Mouse (Mus musculus): ENCODE data around the gene Olfr1378. TPM values are rescaled to one million over a fixed set of nuclear protein-coding genes. Genes with fewer than 3 reads are reported as not detected.

The Olfr1378 gene
- not detected in 2 replicates for polyA plus RNA-seq (2012; ENCODE audit: insufficient read depth, insufficient read length, missing spikeins)

DNA sequence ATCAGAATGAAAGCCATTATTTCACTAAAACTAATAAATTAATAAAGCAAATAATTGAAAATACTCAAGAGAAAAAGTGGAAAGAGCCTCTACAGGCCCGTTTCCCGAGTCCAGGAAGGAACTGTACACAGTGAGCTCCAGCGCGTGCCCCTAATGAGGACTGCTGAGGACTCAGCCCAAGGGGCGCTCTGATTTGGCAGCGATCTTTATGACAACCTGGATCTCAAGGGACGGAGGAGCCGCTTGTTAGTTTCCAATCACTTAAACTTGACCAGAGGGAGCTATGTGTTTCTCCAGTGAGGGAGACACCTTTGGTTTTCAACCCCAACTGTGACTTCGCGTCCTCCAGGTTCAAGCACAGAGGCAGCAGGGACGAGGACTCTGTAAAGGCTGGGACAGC is at the start of gene Olfr1378:
Gene Olfr1378 (plus strand): TSS at position 301 of the 400 bp plus-strand sequence.
- Histone ChIP-seq H3K4me1 (ENCODE audit: control insufficient read depth, insufficient read depth, insufficient read length, low read length) (peaks cover 2% of the 10 kb centered on the region; the same call in 1 of the 2 replicates), H3K4me3 (ENCODE audit: insufficient read depth, low read depth, low read length) (no peak within 1 kb of the TSS)

DNA sequence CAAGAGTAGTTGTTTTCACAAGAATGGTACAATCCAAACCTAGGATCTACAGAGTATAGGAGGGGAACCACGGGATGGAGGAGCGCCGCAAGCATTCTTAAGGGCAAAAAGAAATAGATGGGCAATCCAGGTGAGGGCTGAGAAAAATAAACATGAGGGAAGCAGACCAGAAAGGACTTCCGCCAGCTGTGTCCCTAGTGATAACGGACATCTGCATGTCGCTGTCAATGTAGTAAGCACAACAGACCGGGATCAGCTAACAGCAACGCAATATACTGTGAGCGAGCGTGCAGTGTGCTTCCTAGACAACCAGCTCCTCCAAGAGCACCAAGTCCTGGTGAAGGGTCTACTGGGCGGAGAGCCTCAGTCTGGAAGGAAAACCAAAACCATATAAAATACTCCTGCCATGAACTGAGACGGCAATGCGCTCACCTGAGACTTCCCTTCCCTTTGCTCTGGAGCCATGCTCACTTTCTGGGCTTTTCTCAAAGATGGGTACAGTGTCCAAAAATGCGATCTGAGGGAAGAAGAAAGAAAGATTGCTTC is 35.8 kb upstream of the Olfr1378 start:
- peak overlapping the region; percentile 93 for H3K4me3 ChIP-seq (ENCODE audit: insufficient read depth, low read depth, low read length)
- no peaks in the 10 kb centered on the region; the same call in 1 of the 2 replicates for H3K4me1 ChIP-seq (ENCODE audit: control insufficient read depth, insufficient read depth, insufficient read length, low read length)
- H3K27ac ChIP-seq (replicated peaks; ENCODE audit: low read depth, low read length), result no peak overlapping the region

More for the DNA sequence above, at the start of gene Olfr1378:
- no peak within 1 kb of the TSS for H3K27ac ChIP-seq (replicated peaks; ENCODE audit: low read depth, low read length)

DNA sequence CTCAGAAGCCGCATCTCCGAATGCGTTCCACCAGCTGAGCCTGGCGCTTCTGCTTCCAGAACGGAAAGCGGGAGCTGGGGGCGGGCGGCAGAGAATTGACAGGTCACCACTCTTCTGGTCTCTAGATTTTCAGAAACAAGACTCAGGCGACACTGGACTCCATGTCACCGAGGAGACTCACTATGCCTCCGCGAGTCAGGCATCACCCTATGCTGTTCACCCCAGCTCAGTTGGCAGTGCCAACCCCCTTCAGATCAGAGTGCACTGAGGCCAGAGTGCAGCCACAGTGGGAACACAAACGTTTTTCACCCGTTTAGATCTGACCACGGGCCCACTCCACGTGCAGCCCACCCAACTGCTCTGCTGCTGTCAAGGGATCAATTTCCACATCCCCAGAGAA is 35.3 kb upstream of the Olfr1378 start:
- H3K4me3 ChIP-seq (ENCODE audit: insufficient read depth, low read depth, low read length), result peak overlapping the region; percentile 93
- peak overlapping the region; percentile 40; the same call in 1 of the 2 replicates for H3K27ac ChIP-seq (replicated peaks; ENCODE audit: low read depth, low read length)
- no peaks in the 10 kb centered on the region; the same call in 1 of the 2 replicates for H3K4me1 ChIP-seq (ENCODE audit: control insufficient read depth, insufficient read depth, insufficient read length, low read length)

GRCm38 (mm10) chr11:50931451-50931866 is 34.9 kb upstream of the Olfr1378 start, which contains the start of gene Zfp354b:
Zfp354b (minus strand) TSS chr11:50931633.
- H3K4me1 ChIP-seq (ENCODE audit: control insufficient read depth, insufficient read depth, insufficient read length, low read length), result no peaks in the 10 kb centered on the region; the same call in 1 of the 2 replicates
- H3K27ac ChIP-seq (replicated peaks; ENCODE audit: low read depth, low read length), result peak within 1 kb of the TSS; percentile 40; the same call in 1 of the 2 replicates
- H3K4me3 ChIP-seq (ENCODE audit: insufficient read depth, low read depth, low read length), result peak within 1 kb of the TSS; percentile 93

DNA sequence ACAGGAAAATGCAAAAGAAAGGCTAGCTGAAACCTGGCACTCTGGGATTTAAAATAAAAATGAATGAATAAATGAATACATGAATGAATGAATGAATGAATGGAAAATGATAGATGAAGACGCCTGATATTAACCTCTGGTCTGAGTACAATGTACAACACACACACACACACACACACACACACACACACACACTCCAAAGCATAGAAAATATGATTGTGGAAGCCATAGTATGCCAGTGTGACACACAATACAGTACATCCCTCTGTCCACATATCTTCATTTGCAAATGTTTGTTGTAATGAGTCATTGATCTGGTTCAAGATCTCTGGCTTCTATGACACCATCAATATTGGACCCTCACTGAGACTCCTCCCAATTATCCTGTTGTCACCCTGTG is 34.3 kb upstream of the Olfr1378 start:
- Histone ChIP-seq H3K4me3 (ENCODE audit: insufficient read depth, low read depth, low read length) (no peak overlapping the region), H3K4me1 (ENCODE audit: control insufficient read depth, insufficient read depth, insufficient read length, low read length) (no peaks in the 10 kb centered on the region; the same call in 1 of the 2 replicates), H3K27ac (replicated peaks; ENCODE audit: low read depth, low read length) (no peak overlapping the region)

GRCm38 (mm10) chr11:50938435-50938834 is 27.9 kb upstream of the Olfr1378 start:
- Histone ChIP-seq H3K4me3 (ENCODE audit: insufficient read depth, low read depth, low read length) (no peak overlapping the region), H3K4me1 (ENCODE audit: control insufficient read depth, insufficient read depth, insufficient read length, low read length) (no peaks in the 10 kb centered on the region), H3K27ac (replicated peaks; ENCODE audit: low read depth, low read length) (no peak overlapping the region)

GRCm38 (mm10) chr11:50939621-50940366 is 26.5 kb upstream of the Olfr1378 start:
- Histone ChIP-seq H3K4me1 (ENCODE audit: control insufficient read depth, insufficient read depth, insufficient read length, low read length) (no peaks in the 10 kb centered on the region), H3K27ac (replicated peaks; ENCODE audit: low read depth, low read length) (no peak overlapping the region), H3K4me3 (ENCODE audit: insufficient read depth, low read depth, low read length) (no peak overlapping the region)

DNA sequence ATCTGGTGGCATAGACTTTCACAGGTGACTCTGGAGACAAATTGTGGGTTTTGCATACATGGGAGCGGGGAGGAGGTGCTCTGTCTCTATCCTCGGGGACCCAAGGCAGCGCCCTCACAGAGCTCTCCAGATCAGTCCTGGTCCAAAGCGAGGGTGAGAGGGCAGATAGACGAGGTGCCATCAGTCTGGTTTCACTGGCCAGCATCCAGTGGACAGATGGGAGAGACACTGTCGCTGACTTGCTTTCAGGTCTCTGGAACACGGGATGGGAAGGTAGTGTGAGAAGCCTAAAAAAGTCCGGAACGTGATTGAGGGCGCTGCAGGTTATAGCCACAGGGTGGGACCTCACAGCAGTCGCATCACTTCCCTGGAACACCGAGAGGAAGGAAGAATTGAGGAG is 23.9 kb upstream of the Olfr1378 start:
- Histone ChIP-seq H3K27ac (replicated peaks; ENCODE audit: low read depth, low read length) (no peak overlapping the region), H3K4me3 (ENCODE audit: insufficient read depth, low read depth, low read length) (no peak overlapping the region), H3K4me1 (ENCODE audit: control insufficient read depth, insufficient read depth, insufficient read length, low read length) (no peaks in the 10 kb centered on the region)

DNA sequence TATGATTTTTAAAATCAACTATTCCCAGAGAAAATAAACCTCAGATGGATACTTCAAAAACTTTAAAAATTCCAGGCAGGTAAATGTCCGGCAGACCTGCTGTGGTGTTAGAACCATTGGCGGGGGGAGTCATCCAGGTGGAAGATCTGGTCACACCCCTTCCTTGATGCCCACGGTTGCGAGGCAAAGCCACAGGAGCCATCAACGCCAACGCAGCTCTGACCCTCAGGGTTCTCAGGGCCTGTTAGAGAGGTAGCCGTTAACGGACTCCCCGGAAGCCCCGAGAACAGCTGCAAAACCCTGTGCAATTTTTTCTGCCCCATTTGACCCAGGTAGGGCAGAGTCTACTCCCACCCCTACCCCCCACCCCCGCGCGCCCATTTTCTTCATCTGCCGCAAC is 22.8 kb upstream of the Olfr1378 start, which contains the start of gene 4933414I15Rik:
Gene 4933414I15Rik (minus strand): TSS at position 260 of the 400 bp plus-strand sequence.
- Histone ChIP-seq H3K4me1 (ENCODE audit: control insufficient read depth, insufficient read depth, insufficient read length, low read length) (no peaks in the 10 kb centered on the region), H3K4me3 (ENCODE audit: insufficient read depth, low read depth, low read length) (no peak within 1 kb of the TSS), H3K27ac (replicated peaks; ENCODE audit: low read depth, low read length) (no peak within 1 kb of the TSS)

DNA sequence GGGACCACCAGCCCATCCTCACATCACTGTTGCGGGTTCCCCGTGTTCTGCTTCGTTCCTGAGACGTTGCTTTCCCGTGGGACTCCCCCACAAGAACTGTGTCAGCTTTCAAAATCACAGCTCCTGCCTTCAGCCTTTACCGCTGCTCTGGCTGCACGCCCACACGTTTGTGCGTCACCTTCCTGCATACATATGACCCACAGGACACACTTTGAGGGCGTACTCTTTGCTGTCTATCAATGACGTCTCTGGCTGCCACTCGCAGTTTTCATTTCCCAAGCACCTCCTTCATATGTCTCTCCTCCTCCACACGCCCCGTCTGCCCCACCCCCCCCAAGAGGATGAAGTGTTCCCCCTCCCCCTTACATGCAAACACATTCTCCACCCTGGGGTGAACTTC is 14.0 kb upstream of the Olfr1378 start:
- no peak overlapping the region for H3K27ac ChIP-seq (replicated peaks; ENCODE audit: low read depth, low read length)

GRCm38 (mm10) chr11:50953665-50954064 is 12.7 kb upstream of the Olfr1378 start, which contains the start of gene Prop1:
Prop1 (minus strand) TSS chr11:50953765.
- H3K27ac ChIP-seq (replicated peaks; ENCODE audit: low read depth, low read length), result no peak within 1 kb of the TSS
- no peak within 1 kb of the TSS for H3K4me3 ChIP-seq (ENCODE audit: insufficient read depth, low read depth, low read length)
- H3K4me1 ChIP-seq (ENCODE audit: control insufficient read depth, insufficient read depth, insufficient read length, low read length), result no peaks in the 10 kb centered on the region

More for the DNA sequence above, 14.0 kb upstream of the Olfr1378 start:
- Histone ChIP-seq H3K4me1 (ENCODE audit: control insufficient read depth, insufficient read depth, insufficient read length, low read length) (no peaks in the 10 kb centered on the region), H3K4me3 (ENCODE audit: insufficient read depth, low read depth, low read length) (no peak overlapping the region)

- Histone ChIP-seq H3K4me1 (ENCODE audit: control insufficient read depth, insufficient read depth, insufficient read length, low read length) (peaks cover 2% of the 10 kb centered on the region; the same call in 1 of the 2 replicates), H3K27ac (replicated peaks; ENCODE audit: low read depth, low read length) (no peak overlapping the region), H3K4me3 (ENCODE audit: insufficient read depth, low read depth, low read length) (no peak overlapping the region)
Observed at GRCm38 (mm10) chr11:50964886-50965285, 1.4 kb upstream of the Olfr1378 start.

GRCm38 (mm10) chr11:50977216-50977615 is 10.9 kb downstream of the Olfr1378 start:
- H3K4me1 ChIP-seq (ENCODE audit: control insufficient read depth, insufficient read depth, insufficient read length, low read length), result no peaks in the 10 kb centered on the region
- H3K27ac ChIP-seq (replicated peaks; ENCODE audit: low read depth, low read length), result no peak overlapping the region
- no peak overlapping the region for H3K4me3 ChIP-seq (ENCODE audit: insufficient read depth, low read depth, low read length)

GRCm38 (mm10) chr11:50981667-50982066 is 15.3 kb downstream of the Olfr1378 start, which contains the start of gene Olfr1377:
Olfr1377 (plus strand) TSS chr11:50981967.
- no peak within 1 kb of the TSS for H3K4me3 ChIP-seq (ENCODE audit: insufficient read depth, low read depth, low read length)
- no peaks in the 10 kb centered on the region for H3K4me1 ChIP-seq (ENCODE audit: control insufficient read depth, insufficient read depth, insufficient read length, low read length)

DNA sequence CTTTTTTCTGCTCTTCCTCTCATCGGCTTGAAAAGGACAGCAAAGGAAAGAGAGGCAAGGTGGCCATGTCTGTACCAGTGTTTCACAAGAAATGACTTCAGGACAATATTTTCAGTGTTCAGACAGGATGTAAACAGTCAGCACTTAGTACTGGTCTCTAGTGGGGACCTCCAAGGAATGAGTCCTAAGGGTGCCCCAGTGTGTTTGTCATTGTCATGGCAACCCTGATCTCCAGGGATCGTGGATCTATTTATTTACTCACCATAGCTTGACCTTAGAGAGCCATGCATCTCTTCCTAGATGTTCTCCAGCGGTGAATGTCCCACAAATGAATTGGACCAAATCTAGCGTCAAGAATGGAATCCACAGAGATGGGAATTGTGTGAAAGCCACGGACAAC is 37.0 kb downstream of the Olfr1378 start, which contains the start of gene Olfr51:
Gene Olfr51 (plus strand): TSS at position 301 of the 400 bp plus-strand sequence.
- no peak within 1 kb of the TSS for H3K4me3 ChIP-seq (ENCODE audit: insufficient read depth, low read depth, low read length)
- H3K27ac ChIP-seq (replicated peaks; ENCODE audit: low read depth, low read length), result no peak within 1 kb of the TSS
- no peaks in the 10 kb centered on the region for H3K4me1 ChIP-seq (ENCODE audit: control insufficient read depth, insufficient read depth, insufficient read length, low read length)

More at GRCm38 (mm10) chr11:50981667-50982066, 15.3 kb downstream of the Olfr1378 start, which contains the start of gene Olfr1377:
- H3K27ac ChIP-seq (replicated peaks; ENCODE audit: low read depth, low read length), result no peak within 1 kb of the TSS

Data from brown adipose tissue, adult 24 weeks (tissue).